Mouse (Mus musculus) CH12.LX (cell line): ENCODE data around the gene Tmem204. TPM values are rescaled to one million over a fixed set of nuclear protein-coding genes. Genes with fewer than 3 reads are reported as not detected.
A peak's percentile ranks its signal among the peaks of the same experiment; 100 is the strongest.

ENCODE experiments used
- DNase-seq: peaks from one replicate; pipeline ENCODE4 v3.0.0-alpha.2; 2013; ENCODE audit errors: extremely low read depth
- H3K27ac ChIP-seq: 2 replicates; pipeline ENCODE4 v1.5.1; 2012; ENCODE audit warnings: low read depth, mild to moderate bottlenecking, control low read depth, moderate library complexity; ENCODE audit not compliant: insufficient read depth
- H3K27me3 ChIP-seq: replicated peaks from 2 replicates; pipeline ENCODE3; 2012; ENCODE audit warnings: inconsistent platforms
- H3K36me3 ChIP-seq, 2 experiments: replicated peaks in 1 of 2; 2 replicates each; pipeline versions ENCODE3 to v1.6.1; 2012; ENCODE audit warnings: inconsistent platforms in 1 of 2, low read length in 1 of 2, mild to moderate bottlenecking in 1 of 2, mixed read lengths in 1 of 2, moderate library complexity in 1 of 2; ENCODE audit not compliant: control insufficient read depth in 1 of 2, insufficient read depth in 1 of 2
- H3K4me1 ChIP-seq, 2 experiments: 2 replicates each; pipeline ENCODE4 v1.6.1; 2012; ENCODE audit warnings: inconsistent platforms in 1 of 2, moderate library complexity in 1 of 2; ENCODE audit not compliant: insufficient read depth in 2 of 2, control insufficient read depth in 1 of 2
- H3K4me2 ChIP-seq: 2 replicates; pipeline ENCODE4 v1.6.1; 2012; ENCODE audit warnings: low read depth, mild to moderate bottlenecking, control low read depth; ENCODE audit not compliant: poor library complexity, insufficient read depth, severe bottlenecking
- H3K4me3 ChIP-seq, 3 experiments: fragments of 150-350 bp in 1 of 3; sonication (generic) in 1 of 3; replicated peaks in 1 of 3; 2 replicates each; pipeline versions ENCODE3 to v1.5.1; 2011 to 2012; ENCODE audit warnings: low read depth in 2 of 3, low read length in 2 of 3, mild to moderate bottlenecking in 2 of 3, moderate library complexity in 2 of 3, control low read depth in 1 of 3, improper control_type of control experiment in 1 of 3, inconsistent platforms in 1 of 3, mixed read lengths in 1 of 3; ENCODE audit not compliant: poor library complexity in 1 of 3
- H3K79me2 ChIP-seq: replicated peaks from 2 replicates; pipeline ENCODE4 v1.6.1; 2012; ENCODE audit warnings: mild to moderate bottlenecking, moderate library complexity; ENCODE audit not compliant: control insufficient read depth, poor library complexity, insufficient read depth, severe bottlenecking; ENCODE audit errors: extremely low read depth
- H3K9ac ChIP-seq: 2 replicates; pipeline ENCODE4 v1.6.1; 2012; ENCODE audit warnings: low read depth, mild to moderate bottlenecking, control low read depth, moderate library complexity; ENCODE audit not compliant: insufficient read depth
- H3K9me3 ChIP-seq: replicated peaks from 2 replicates; pipeline ENCODE3; 2012; ENCODE audit warnings: low read length, inconsistent platforms, mixed read lengths
- CHD1 ChIP-seq: IDR thresholded peaks from 2 replicates; pipeline ENCODE4 v1.6.1; 2012; ENCODE audit warnings: low read depth, low read length, improper control_type of control experiment, inconsistent platforms
- CHD2 ChIP-seq: IDR thresholded peaks from 2 replicates; pipeline ENCODE4 v1.6.1; 2011; ENCODE audit warnings: low read length, improper control_type of control experiment
- CTCF ChIP-seq, 2 experiments: IDR thresholded peaks in 1 of 2; conservative IDR thresholded peaks in 1 of 2; 2 replicates each; pipeline ENCODE4 v1.5.1; 2011 to 2012; ENCODE audit warnings: low read depth in 2 of 2, low read length in 2 of 2, improper control_type of control experiment in 1 of 2, inconsistent platforms in 1 of 2, mild to moderate bottlenecking in 1 of 2, moderate library complexity in 1 of 2
- ELF1 ChIP-seq: IDR thresholded peaks from 2 replicates; pipeline ENCODE4 v1.6.1; 2014; ENCODE audit warnings: low read depth, mild to moderate bottlenecking, inconsistent platforms, low read length, improper control_type of control experiment
- EP300 ChIP-seq: IDR thresholded peaks from 2 replicates; pipeline ENCODE4 v1.6.1; 2011; ENCODE audit warnings: low read length, improper control_type of control experiment
- ETS1 ChIP-seq: conservative IDR thresholded peaks from 2 replicates; pipeline ENCODE4 v1.6.1; 2012; ENCODE audit warnings: low read depth, mild to moderate bottlenecking, inconsistent platforms, low read length, improper control_type of control experiment, moderate library complexity
- GABPA ChIP-seq: IDR thresholded peaks from 2 replicates; pipeline ENCODE4 v1.6.1; 2012; ENCODE audit warnings: low read depth, low read length, improper control_type of control experiment, inconsistent platforms; ENCODE audit not compliant: insufficient replicate concordance
- HCFC1 ChIP-seq: IDR thresholded peaks from 2 replicates; pipeline ENCODE4 v1.6.1; 2012; ENCODE audit warnings: low read depth, mild to moderate bottlenecking, inconsistent platforms, low read length, improper control_type of control experiment
- KAT2A ChIP-seq: IDR thresholded peaks from 2 replicates; pipeline ENCODE4 v1.6.1; 2012; ENCODE audit warnings: low read length, improper control_type of control experiment, inconsistent platforms; ENCODE audit not compliant: insufficient replicate concordance
- MAFK ChIP-seq: IDR thresholded peaks from 2 replicates; pipeline ENCODE4 v1.6.1; 2011; ENCODE audit warnings: low read length, improper control_type of control experiment; ENCODE audit not compliant: insufficient replicate concordance
- MEF2A ChIP-seq: IDR thresholded peaks from 2 replicates; pipeline ENCODE4 v1.6.1; 2014; ENCODE audit warnings: low read depth, mild to moderate bottlenecking, inconsistent platforms, low read length, improper control_type of control experiment, borderline replicate concordance
- NRF1 ChIP-seq: IDR thresholded peaks from 2 replicates; pipeline ENCODE4 v1.6.1; 2014; ENCODE audit warnings: low read depth, mild to moderate bottlenecking, inconsistent platforms, low read length, improper control_type of control experiment, moderate library complexity
- POLR2AphosphoS2 ChIP-seq: IDR thresholded peaks from 2 replicates; pipeline ENCODE4 v1.6.1; 2011; ENCODE audit warnings: low read depth, low read length, improper control_type of control experiment
- RAD21 ChIP-seq: IDR thresholded peaks from 2 replicates; pipeline ENCODE4 v1.6.1; 2011; ENCODE audit warnings: low read depth, mild to moderate bottlenecking, low read length, improper control_type of control experiment, moderate library complexity
- RCOR1 ChIP-seq: conservative IDR thresholded peaks from 2 replicates; pipeline ENCODE4 v1.6.1; 2012; ENCODE audit warnings: low read depth, mild to moderate bottlenecking, inconsistent platforms, low read length, improper control_type of control experiment
- SIN3A ChIP-seq: IDR thresholded peaks from 2 replicates; pipeline ENCODE4 v1.6.1; 2012; ENCODE audit warnings: low read length, improper control_type of control experiment, inconsistent platforms
- SMC3 ChIP-seq: IDR thresholded peaks from 2 replicates; pipeline ENCODE4 v1.6.1; 2011; ENCODE audit warnings: low read depth, low read length, improper control_type of control experiment
- TBP ChIP-seq: conservative IDR thresholded peaks from 2 replicates; pipeline ENCODE4 v1.6.1; 2011; ENCODE audit warnings: low read depth, low read length, improper control_type of control experiment
- TCF12 ChIP-seq: IDR thresholded peaks from 2 replicates; pipeline ENCODE4 v1.6.1; 2014; ENCODE audit warnings: low read depth, mild to moderate bottlenecking, inconsistent platforms, low read length, improper control_type of control experiment
- UBTF ChIP-seq: IDR thresholded peaks from 2 replicates; pipeline ENCODE4 v1.6.1; 2012; ENCODE audit warnings: low read depth, mild to moderate bottlenecking, inconsistent platforms, low read length, improper control_type of control experiment, moderate library complexity
- USF1 ChIP-seq: IDR thresholded peaks from 2 replicates; pipeline ENCODE4 v1.6.1; 2014; ENCODE audit warnings: low read depth, mild to moderate bottlenecking, inconsistent platforms, low read length, improper control_type of control experiment
- ZC3H11A ChIP-seq: IDR thresholded peaks from 2 replicates; pipeline ENCODE4 v1.6.1; 2012; ENCODE audit warnings: low read depth, mild to moderate bottlenecking, inconsistent platforms, low read length, improper control_type of control experiment
- ZNF384 ChIP-seq: IDR thresholded peaks from 2 replicates; pipeline ENCODE4 v1.6.1; 2012; ENCODE audit warnings: low read depth, low read length, improper control_type of control experiment, inconsistent platforms
- dilution Hi-C: fragments of 300-500 bp; cut with MboI; formaldehyde crosslinking; loops from 2 replicates; pipeline ENCODE4 v1.14.3; 2020; ENCODE audit warnings: low sequenced_read_pairs; ENCODE audit not compliant: extremely low pct_unique_long_range_greater_than_20kb, extremely low pct_ligation_motif_present
- in situ Hi-C: fragments of 300-500 bp; cut with MboI; formaldehyde crosslinking; loops from 3 replicates; pipeline ENCODE4 v1.14.3; 2019; ENCODE audit warnings: low sequenced_read_pairs, low pct_ligation_motif_present, low pct_unique_long_range_greater_than_20kb, mixed read lengths
- polyA plus RNA-seq: library from polyadenylated mRNA; unstranded; fragments of >175 nt; gene quantifications from 2 replicates; pipeline ENCODE4 v1.2.1, GENCODE M21; 2012; ENCODE audit warnings: low read depth; ENCODE audit not compliant: insufficient read length
- total RNA-seq, 2 experiments: library from RNA; depleted of rRNA; stranded (reverse); fragments of 300-350 nt in 1 of 2; fragments of >200 nt in 1 of 2; gene quantifications; 2 replicates each; pipeline ENCODE4 v1.2.3; 2012 to 2014

Gene Tmem204
- total and polyA plus RNA-seq, 3 experiments, result 1.9 TPM; not detected in 2

DNA sequence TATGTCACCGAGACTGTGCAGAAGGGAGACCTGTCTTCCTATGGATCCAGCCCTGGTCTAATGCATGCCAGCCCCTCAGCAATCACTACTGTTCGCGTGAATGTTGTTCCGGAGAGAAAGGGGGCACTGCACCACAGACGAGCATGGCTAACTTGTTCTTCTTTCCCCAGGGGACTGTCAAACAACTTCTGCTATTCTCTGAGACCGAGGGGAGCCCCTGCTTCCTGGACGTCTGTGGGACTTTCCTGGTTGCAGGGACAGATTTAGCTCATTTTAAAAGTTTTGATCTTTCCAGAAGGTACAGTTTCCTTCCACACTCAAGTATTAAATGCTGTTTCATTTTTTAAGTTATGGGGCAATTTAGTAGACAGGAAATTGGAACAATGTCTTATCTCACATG lies 38.5 kb downstream of the Tmem204 start (continued):
- no peak for TF ChIP-seq RCOR1
- no peak for TF ChIP-seq USF1
- no peak for TF ChIP-seq ZC3H11A
- no peak for TF ChIP-seq TCF12
- TF ChIP-seq MAFK, result no peak
- peak; percentile 70; the same call in 1 of the 2 replicates for TF ChIP-seq ZNF384
- peak; percentile 12; the same call in 1 of the 2 replicates for TF ChIP-seq RAD21
- TF ChIP-seq HCFC1, result no peak
- peak; percentile 63; the same call in 1 of the 2 replicates for TF ChIP-seq ELF1
- peak; percentile 95; the same call in 1 of the 2 replicates for TF ChIP-seq MEF2A
- 0 out of 2 replicates have a peak, but pooled peaks have one; percentile 28 for TF ChIP-seq TBP
- no peak for TF ChIP-seq KAT2A
- TF ChIP-seq CHD1, result no peak
- no peak for TF ChIP-seq GABPA
- TF ChIP-seq ETS1, result peak; percentile 64
- no peak for TF ChIP-seq UBTF
- peak; percentile 69; the same call in 1 of the 2 replicates for TF ChIP-seq EP300
- no peak for TF ChIP-seq CHD2
- TF ChIP-seq NRF1, result no peak
- 0 out of 2 replicates have a peak, but pooled peaks have one; percentile 38 for TF ChIP-seq SIN3A

DNA sequence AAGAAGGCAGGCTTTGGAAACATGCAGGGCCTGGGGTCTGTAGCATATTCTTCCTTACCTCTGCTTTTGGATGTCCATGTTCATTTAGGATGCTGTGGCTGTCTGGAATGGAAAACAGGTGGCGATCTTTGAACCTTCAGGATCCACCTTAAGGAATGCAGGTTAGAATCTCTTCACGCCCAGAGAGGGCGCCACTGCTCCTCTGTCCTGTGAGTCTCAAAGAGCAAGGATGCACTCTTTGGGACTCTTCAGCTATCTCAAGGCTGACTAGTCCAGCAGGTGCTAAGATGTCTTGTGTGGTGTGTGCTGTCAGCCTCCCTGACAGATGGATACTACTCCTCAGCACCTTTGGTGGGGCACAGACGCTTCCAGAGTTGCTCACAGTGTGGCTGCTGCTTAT lies 47.2 kb downstream of the Tmem204 start:
- Histone ChIP-seq H3K4me3 (no peak overlapping the region), H3K9me3 (no peaks in the 10 kb centered on the region), H3K36me3 (peaks cover 21 to 67% of the 10 kb centered on the region in 2 experiments), H3K27ac (no peak overlapping the region), H3K9ac (no peak overlapping the region), H3K4me2 (no peak overlapping the region), H3K79me2 (no peaks in the 10 kb centered on the region), H3K27me3 (no peaks in the 10 kb centered on the region), H3K4me1 (0 out of 4 replicates have a peak, but pooled peaks cover 0 to 4% of the 10 kb centered on the region in 2 experiments)
- dilution Hi-C loops, result no loop called here
- DNase-seq, result peak; percentile 39
- TF ChIP-seq POLR2AphosphoS2 (no peak), CTCF (conservative IDR thresholded peaks at IDR 0.05 in 1 of 2, IDR thresholded peaks at IDR 0.05 in 1 of 2; ENCODE audit: low read depth in 2 of 2, low read length in 2 of 2) (peak; percentile 16 to 80; a peak in 2 of 4 replicates), SMC3 (peak; percentile 62), RAD21 (peak; percentile 79)
- in situ Hi-C loops, result no loop called here
